Mouse (Mus musculus) embryo, embryonic 11.5 days (tissue): Measurements from ENCODE around the gene Coq5.

Source experiments
- DNase-seq: peaks from one replicate; pipeline ENCODE4 v3.0.0-alpha.2; 2012; ENCODE audit warnings: low read depth, low spot score

Gene Coq5

DNA sequence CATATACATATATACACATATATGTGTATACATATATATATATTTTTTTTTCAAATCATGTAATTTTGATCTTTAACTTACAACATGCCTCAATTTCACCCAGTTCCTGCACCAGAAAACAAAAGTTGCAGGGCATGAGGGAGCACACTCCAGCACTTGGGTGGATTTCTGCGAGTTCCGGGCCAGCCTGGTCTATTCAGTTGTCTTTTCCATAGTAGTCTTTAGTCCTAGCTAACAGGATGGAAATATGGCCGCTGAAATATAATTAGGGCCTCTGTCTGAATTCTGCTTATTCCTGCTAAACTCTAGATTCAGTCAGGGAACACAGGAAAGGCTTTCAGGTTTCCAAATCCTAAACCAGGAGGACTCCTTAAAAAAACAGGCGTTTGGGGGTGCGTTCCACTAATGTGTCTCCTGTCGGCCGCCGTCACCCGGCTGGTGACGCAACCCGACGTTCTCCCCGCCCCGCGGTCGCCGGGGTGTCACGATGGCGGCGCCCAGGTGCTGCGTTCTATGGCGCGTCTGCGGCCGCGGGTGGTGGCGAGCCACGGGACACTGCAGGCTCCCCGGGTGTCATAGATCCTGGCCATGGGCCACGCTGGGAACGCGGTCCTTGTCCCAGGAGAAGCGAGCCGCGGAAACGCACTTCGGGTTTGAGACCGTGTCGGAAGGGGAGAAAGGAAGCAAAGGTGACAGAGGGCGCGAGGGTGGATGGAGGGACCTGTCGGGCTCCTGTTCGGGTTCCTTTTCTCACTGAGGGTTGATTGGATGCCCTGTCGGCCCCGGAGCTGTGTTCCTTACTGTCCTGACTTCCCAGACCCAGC, at the start of gene Coq5:
Gene Coq5, plus strand, starts transcription at position 441 of the 824 bp plus-strand sequence.
- DNase-seq: no peak

- DNase-seq: no peak
Observed at GRCm38 (mm10) chr5:115230830-115231551, 48.5 kb upstream of the Coq5 start.

DNA sequence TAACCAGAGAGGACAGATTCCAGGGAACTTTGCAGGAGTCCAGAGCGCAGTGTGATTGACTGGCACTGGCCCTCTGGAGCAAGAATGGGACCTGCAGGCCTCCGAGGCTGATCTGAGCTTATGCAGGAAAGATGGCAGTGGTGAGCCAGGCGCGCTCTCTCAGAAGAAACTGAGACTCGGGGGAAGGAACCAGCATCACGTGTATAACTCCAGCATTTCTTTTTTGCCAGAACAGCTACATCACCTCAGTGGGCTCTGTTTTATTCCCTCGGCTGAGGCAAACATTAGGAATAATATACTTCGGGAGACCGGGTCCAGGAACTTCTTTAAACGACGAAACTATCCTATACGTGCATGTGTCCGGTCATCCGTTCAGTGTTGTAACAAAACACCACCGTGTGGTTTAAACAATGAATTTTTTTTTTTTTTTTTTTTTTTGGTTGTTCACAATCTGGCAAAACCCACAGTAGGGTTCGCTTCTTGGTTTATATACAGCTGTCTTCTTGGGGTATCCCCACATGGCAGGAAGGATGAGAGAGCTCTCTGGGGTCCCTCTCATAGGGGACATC, 47.8 kb upstream of the Coq5 start:
- DNase-seq: no peak

GRCm38 (mm10) chr5:115232516-115232915, 47.0 kb upstream of the Coq5 start:
- DNase-seq: no peak

DNA sequence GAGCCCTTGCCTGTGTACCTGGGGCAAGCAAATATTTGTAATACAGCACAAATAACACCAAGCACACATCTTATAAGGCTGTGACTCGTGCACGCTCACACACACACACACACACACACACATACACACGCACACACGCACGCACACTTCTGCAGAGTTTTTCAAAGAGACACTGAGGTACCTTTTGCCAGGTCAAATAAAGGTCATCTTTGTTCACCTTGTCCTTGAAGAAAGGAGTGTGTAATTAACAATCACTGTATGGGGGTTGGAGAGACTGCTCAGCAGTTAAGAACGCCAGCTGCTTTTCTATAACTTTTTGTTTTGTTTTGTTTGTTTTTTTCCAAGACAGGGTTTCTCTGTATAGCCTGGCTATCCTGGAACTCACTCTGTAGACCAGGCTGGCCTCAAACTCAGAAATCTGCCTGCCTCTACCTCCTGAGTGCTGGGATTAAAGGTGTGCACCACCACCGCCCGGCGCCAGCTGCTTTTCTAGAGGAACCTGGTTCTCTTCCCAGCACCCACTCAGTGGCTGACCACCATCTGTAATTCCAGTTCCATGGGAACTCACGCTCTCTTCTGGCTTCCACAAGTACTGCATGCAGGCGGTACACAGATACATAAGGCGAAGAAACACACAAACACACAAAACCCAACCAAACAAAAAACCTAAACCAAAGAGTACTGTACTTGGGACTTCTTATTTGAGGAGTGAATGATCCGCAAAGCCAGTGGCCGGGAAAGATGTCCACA, 46.3 kb upstream of the Coq5 start:
- no peak for DNase-seq

DNA sequence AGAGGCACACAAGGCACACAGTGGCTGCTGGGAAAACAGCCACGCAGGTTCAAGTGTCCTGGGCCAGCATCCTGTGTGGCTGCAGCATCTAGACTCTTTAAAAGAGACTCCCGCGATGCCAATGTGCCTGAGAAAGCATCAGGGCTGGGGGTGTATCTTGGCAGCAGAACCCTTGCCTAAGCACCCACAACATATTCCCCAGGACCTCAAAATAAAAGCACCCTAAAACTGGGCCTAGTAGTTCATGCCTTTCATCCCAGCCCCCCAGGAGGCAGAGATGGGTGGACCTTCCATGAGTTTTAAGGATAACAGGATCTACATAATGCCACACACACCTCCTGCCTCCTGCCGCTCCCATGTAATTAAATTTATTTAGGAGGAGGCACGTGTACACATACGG, 44.9 kb upstream of the Coq5 start:
- DNase-seq: no peak

- DNase-seq: no peak
Observed at GRCm38 (mm10) chr5:115235323-115235771, 44.1 kb upstream of the Coq5 start.

GRCm38 (mm10) chr5:115235786-115236263, 43.6 kb upstream of the Coq5 start, which contains the start of gene Pop5:
Gene Pop5 (plus strand): TSS chr5:115235836.
- peak; percentile 76 for DNase-seq

DNA sequence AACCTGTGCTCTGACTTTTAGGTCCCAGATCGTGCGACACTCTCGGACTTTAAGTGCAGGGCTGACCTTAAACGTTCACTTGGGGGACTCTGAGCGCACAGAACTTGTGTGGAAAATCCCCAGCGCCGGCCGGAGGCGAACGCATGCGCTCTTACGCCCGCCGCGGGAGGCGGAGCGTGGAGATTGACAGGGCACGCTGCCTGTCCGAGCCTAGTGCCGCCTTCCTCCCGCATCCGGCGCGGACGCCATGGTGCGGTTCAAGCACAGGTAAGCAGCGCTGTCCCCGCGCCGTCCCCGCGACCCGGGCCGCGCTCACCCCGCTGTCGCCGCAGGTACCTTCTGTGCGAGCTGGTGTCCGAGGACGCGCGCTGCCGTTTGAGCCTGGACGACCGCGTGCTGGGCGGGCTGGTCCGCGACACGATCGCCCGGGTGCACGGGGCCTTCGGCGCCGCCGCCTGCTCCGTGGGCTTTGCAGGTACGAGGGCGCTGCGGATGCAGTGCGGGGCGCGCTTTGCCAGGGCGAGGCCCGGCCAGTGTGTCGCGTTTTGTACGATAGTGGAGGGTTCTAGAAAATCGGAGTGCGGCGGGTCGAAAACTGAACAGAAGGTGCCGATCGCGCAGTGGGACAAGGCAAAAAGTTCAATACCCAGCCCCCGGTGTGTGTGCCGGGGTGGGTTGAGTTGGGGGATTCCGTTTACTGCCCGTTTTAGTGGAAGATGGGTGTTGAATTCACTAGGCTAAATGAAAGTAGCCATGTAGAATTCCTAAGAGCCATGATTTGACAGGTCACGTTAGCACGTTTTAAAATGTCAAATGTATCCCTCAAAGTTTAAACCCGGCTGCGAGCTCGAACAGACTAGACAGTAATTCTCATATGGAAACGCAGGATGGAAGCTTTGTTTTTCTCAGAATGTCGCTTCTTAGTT, 41.4 kb upstream of the Coq5 start:
- peak; percentile 89 for DNase-seq

GRCm38 (mm10) chr5:115238729-115239195, 40.7 kb upstream of the Coq5 start:
- no peak for DNase-seq

- DNase-seq: no peak
Observed at GRCm38 (mm10) chr5:115240191-115240590, 39.3 kb upstream of the Coq5 start.

- no peak for DNase-seq
Observed at GRCm38 (mm10) chr5:115255472-115255871, 24.0 kb upstream of the Coq5 start.

GRCm38 (mm10) chr5:115256909-115257546, 22.4 kb upstream of the Coq5 start:
- DNase-seq: no peak

GRCm38 (mm10) chr5:115260356-115260755, 19.1 kb upstream of the Coq5 start:
- DNase-seq: no peak

GRCm38 (mm10) chr5:115261141-115261540, 18.3 kb upstream of the Coq5 start:
- DNase-seq: no peak

GRCm38 (mm10) chr5:115261880-115262279, 17.6 kb upstream of the Coq5 start:
- DNase-seq: no peak

DNA sequence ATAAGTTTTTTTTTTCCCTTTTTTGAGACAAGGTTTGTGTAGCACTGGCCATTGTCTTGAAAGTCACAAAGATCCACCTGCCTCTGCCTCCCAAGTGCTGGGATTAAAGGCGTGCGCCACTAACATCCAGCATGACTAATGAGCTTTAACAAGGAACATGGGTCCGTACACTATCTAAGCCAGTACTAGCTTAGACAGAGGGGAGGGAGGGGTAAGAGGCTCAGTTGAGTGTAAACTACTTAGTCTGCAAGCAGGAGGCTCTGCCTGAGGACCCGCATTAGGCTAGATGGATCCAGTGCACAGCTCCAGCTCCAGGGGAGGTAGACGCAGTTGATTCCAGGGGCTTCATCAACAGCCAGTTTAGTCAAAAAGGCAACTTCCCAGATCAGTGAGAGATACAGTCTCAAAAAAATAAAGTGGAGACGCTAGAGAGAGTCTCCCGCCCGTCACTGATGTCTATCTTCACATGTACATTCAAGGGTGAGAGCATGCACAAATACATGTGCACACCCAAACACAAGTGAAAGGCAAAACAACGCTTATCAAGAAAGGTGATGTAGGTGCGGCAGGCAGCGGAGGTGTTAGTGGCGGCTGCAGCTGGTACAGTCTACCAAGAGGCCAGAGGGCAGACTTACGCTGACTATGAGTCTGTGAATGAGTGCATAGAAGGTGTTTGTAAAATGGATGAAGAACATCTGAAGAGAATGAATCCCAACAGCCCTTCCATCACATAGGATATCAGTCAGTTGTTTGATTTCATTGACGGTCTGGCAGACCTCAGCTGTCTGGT, 16.8 kb upstream of the Coq5 start:
- no peak for DNase-seq

- no peak for DNase-seq
Observed at GRCm38 (mm10) chr5:115266340-115266739, 13.1 kb upstream of the Coq5 start.
